Mouse (Mus musculus) megakaryocyte, adult 5-6 weeks (primary cell): ENCODE measurements around the gene Trim12a. TPM values are rescaled to one million over a fixed set of nuclear protein-coding genes. Genes with fewer than 3 reads are reported as not detected.

Experiments used
- total RNA-seq, 2 experiments: library from RNA; stranded (forward) in 1 of 2; stranded (reverse) in 1 of 2; fragments of 153-499, 151-499 nt in 1 of 2; fragments of 221-1000, 200-1000 nt in 1 of 2; gene quantifications; 2 replicates each; pipeline versions ENCODE4 v1.2.3 to v1.2.4; 2015 to 2017

Gene Trim12a
- total RNA-seq, 2 experiments from 2014 or later: 137 to 147 TPM

Other genes starting within 250 kb of the Trim12a start
- gene Olfr644, start 243.6 kb downstream of the Trim12a start, total RNA-seq (2015): not detected in 2 replicates
- gene Olfr644, start 243.6 kb downstream of the Trim12a start, total RNA-seq (2017): not detected in 2 replicates
- not detected in 2 replicates for gene Olfr645, start 230.0 kb downstream of the Trim12a start, total RNA-seq (2015)
- gene Olfr645, start 230.0 kb downstream of the Trim12a start, total RNA-seq (2017): not detected in 2 replicates
- not detected in 2 replicates for gene Olfr646, start 210.6 kb downstream of the Trim12a start, total RNA-seq (2015)
- not detected in 2 replicates for gene Olfr646, start 210.6 kb downstream of the Trim12a start, total RNA-seq (2017)
- gene Ubqln5, start 185.6 kb downstream of the Trim12a start, total RNA-seq (2015): not detected in 2 replicates
- not detected in 2 replicates for gene Ubqln5, start 185.6 kb downstream of the Trim12a start, total RNA-seq (2017)
- not detected in 2 replicates for gene Olfr643, start 178.1 kb downstream of the Trim12a start, total RNA-seq (2015)
- not detected in 2 replicates for gene Olfr643, start 178.1 kb downstream of the Trim12a start, total RNA-seq (2017)
- gene Ubqln3, start 172.2 kb downstream of the Trim12a start, total RNA-seq (2015): not detected in 2 replicates
- not detected in 2 replicates for gene Ubqln3, start 172.2 kb downstream of the Trim12a start, total RNA-seq (2017)
- not detected in 2 replicates for gene Ubqlnl, start 164.9 kb downstream of the Trim12a start, total RNA-seq (2015)
- gene Ubqlnl, start 164.9 kb downstream of the Trim12a start, total RNA-seq (2017): not detected in 2 replicates
- gene Olfm5, start 150.6 kb downstream of the Trim12a start, total RNA-seq (2015): not detected in 2 replicates
- not detected in 2 replicates for gene Olfm5, start 150.6 kb downstream of the Trim12a start, total RNA-seq (2017)
- gene Olfr648, start 132.1 kb downstream of the Trim12a start, total RNA-seq (2015): 0.16 and 0.38 TPM in 2 replicates
- gene Olfr648, start 132.1 kb downstream of the Trim12a start, total RNA-seq (2017): 0.04 TPM in 1 of 2 replicates, not detected in the other
- gene Olfr649, start 119.5 kb downstream of the Trim12a start, total RNA-seq (2015): not detected in 2 replicates
- gene Olfr649, start 119.5 kb downstream of the Trim12a start, total RNA-seq (2017): not detected in 2 replicates
- 0.31 and 0.50 TPM in 2 replicates for gene Trim6, start 96.7 kb downstream of the Trim12a start, total RNA-seq (2015)
- gene Trim6, start 96.7 kb downstream of the Trim12a start, total RNA-seq (2017): 0.70 and 1.9 TPM in 2 replicates
- 21.2 and 22.8 TPM in 2 replicates for gene Trim34a, start 71.0 kb downstream of the Trim12a start, total RNA-seq (2015)
- 26.9 and 31.2 TPM in 2 replicates for gene Trim34a, start 71.0 kb downstream of the Trim12a start, total RNA-seq (2017)
- gene Trim5, start 27.4 kb downstream of the Trim12a start, total RNA-seq (2015): 12.2 and 13.9 TPM in 2 replicates
- 12.9 and 13.9 TPM in 2 replicates for gene Trim5, start 27.4 kb downstream of the Trim12a start, total RNA-seq (2017)
- not detected in 2 replicates for gene Trim34b, start 14.0 kb upstream of the Trim12a start, total RNA-seq (2015)
- gene Trim34b, start 14.0 kb upstream of the Trim12a start, total RNA-seq (2017): 0.98 TPM in 1 of 2 replicates, not detected in the other
- 32.5 and 36.4 TPM in 2 replicates for gene Trim12c, start 37.9 kb upstream of the Trim12a start, total RNA-seq (2015)
- gene Trim12c, start 37.9 kb upstream of the Trim12a start, total RNA-seq (2017): 51.5 and 51.8 TPM in 2 replicates
- 20.5 and 28.5 TPM in 2 replicates for gene Trim30b, start 54.4 kb upstream of the Trim12a start, total RNA-seq (2015)
- gene Trim30b, start 54.4 kb upstream of the Trim12a start, total RNA-seq (2017): 18.2 and 23.0 TPM in 2 replicates
- 2.0 and 2.8 TPM in 2 replicates for gene Trim30c, start 85.4 kb upstream of the Trim12a start, total RNA-seq (2015)
- 3.9 and 5.7 TPM in 2 replicates for gene Trim30c, start 85.4 kb upstream of the Trim12a start, total RNA-seq (2017)
- 113 and 121 TPM in 2 replicates for gene Trim30a, start 149.7 kb upstream of the Trim12a start, total RNA-seq (2015)
- gene Trim30a, start 149.7 kb upstream of the Trim12a start, total RNA-seq (2017): 82.3 and 86.1 TPM in 2 replicates
- gene Trim30d, start 192.4 kb upstream of the Trim12a start, total RNA-seq (2015): 43.3 and 43.8 TPM in 2 replicates
- gene Trim30d, start 192.4 kb upstream of the Trim12a start, total RNA-seq (2017): 39.9 and 41.0 TPM in 2 replicates
- not detected in 2 replicates for gene Olfr651, start 234.7 kb upstream of the Trim12a start, total RNA-seq (2015)
- gene Olfr651, start 234.7 kb upstream of the Trim12a start, total RNA-seq (2017): not detected in 2 replicates
- gene Olfr652, start 245.4 kb upstream of the Trim12a start, total RNA-seq (2015): not detected in 2 replicates
- not detected in 2 replicates for gene Olfr652, start 245.4 kb upstream of the Trim12a start, total RNA-seq (2017)